Mouse (Mus musculus) Muller cell, postnatal 12 days (primary cell): ENCODE measurements around the gene Itpkb.

ENCODE experiments used
- DNase-seq: peaks from one replicate; pipeline ENCODE4 v3.0.0-alpha.2; 2015; ENCODE audit errors: inconsistent ontology term

The Itpkb gene

DNA sequence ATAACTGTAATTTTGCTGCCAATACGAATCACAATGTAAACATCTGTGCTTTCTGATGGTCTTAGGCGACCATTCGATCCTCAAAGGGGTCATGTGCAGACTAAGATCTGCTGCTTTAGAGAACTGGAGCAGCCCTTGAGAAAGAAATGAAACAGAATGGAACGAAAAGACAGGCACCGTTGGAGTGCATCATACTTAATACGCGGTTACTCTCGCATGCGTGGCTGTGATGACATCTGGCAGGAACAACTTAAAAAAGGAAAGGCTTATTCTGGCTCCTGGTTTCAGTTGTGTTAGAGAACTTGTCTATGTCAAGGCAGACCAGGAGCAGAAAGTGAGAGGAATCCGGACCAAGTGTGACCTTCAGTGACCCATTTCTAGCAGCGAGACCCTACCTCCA lies 15.6 kb upstream of the Itpkb start:
- no peak for DNase-seq

DNA sequence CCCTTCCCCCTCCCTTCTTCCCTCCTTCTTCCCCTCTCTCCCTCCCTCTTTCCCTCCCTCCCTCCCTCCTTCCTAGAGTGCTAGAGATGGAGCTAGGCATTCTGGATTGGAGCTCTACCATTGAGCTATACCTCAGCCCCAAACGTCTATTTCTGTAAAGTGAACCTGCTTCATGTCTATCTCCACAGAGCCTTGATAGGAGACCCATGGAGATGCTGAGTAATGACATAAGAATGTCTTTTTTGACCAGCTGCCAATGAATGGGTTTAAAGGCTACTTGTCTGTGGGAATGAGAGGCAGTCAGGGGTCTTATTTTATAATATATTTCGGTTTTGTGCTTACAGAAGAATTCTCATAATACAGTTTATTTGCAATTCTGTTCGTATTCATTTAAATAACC lies 15.2 kb upstream of the Itpkb start:
- DNase-seq: peak; percentile 83

DNA sequence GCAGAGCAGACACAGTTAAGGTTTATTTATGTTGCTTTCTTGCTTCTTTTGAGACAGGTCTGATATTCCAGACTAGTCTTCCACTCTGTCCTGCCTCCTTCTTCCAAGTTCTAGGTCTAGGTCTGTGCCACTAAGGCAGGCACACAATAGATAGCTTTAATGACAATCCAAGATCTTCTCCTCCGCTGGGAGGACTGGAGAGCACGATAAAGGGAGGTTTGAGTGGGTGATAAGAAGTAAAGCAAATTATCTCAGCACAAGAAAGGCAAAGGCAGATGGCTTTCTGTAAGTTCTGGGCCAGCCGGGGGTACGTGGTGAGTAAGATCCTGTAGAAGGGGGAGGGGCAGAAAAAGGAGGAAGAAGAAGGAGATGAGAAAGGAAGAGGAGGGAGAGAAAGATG lies 12.8 kb upstream of the Itpkb start:
- DNase-seq: no peak

DNA sequence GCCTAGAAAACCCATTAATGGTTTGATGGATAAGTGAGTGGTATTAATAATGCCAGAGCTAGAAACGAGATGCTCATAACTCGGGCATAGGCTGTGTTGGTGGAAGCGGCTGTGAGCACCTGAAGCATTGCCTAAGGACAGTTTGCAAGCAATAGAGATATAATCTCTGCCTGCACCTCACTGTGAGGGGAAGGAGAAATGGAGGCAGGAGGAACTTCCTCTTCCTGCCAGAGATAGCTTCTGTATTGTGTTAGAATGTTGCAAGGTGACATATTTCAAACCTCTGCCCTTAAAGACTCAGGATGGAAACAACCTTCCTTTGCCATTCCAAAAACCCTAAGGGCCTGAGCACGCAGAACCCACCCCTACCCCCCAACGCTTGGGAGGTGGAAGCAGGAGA lies 11.9 kb upstream of the Itpkb start:
- DNase-seq: no peak

DNA sequence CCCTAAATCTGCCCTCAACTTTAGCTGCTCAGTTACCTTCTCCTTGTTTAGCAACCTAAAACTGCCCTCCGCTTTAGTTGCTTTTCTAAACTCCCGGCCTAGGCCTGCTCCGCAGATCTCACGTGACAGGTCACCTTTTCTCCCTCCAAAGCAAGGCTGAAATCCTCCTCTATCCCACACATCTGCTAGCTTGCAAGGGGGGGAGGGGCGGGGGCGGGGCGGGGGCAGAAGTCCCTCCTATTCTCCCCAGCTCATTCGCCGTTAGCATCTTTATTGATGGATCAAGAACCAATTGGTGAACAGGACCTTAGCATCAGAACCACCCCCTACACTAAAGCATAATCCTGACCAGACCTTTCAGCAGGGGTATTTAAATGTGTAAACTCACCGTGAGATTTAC lies 10.4 kb upstream of the Itpkb start:
- DNase-seq: no peak

DNA sequence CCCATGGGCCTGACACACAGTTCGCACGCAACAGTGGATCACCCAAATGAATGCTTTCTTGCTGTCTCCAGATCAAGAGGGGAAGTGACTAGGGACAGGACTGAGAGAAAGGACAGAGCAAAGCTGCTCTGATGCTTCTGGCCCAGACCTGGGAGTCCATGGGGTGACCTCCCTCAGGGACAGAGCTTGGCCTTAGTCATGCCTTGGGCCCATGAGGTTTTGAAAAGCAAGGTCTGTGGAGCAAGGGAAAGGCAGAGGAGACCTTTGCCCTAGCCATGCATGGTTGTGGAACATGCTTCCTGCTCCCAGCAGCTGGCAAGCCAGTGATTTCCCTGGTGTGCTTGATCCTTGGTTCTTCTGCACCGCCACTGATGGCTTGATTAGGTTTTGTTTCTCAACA lies 7.4 kb upstream of the Itpkb start:
- no peak for DNase-seq

DNA sequence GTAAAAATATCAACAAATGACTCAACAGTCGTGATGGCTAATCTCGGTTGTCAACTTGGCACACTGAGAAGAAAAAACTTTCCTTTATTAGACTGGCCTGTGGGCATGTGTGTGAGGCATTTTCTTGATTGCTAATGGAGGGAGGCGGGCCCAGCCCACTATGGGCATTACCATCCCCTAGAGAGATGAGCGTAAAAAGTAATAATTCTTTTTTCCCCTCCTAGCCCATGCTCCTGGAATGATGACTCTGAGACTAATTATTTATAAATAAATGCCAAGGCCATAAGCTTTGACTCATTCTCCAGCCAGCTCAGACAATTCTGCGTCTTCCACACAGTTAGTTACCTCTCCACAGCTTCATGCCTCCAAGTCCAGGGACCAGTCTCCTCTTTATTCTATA lies 6.8 kb upstream of the Itpkb start:
- no peak for DNase-seq

DNA sequence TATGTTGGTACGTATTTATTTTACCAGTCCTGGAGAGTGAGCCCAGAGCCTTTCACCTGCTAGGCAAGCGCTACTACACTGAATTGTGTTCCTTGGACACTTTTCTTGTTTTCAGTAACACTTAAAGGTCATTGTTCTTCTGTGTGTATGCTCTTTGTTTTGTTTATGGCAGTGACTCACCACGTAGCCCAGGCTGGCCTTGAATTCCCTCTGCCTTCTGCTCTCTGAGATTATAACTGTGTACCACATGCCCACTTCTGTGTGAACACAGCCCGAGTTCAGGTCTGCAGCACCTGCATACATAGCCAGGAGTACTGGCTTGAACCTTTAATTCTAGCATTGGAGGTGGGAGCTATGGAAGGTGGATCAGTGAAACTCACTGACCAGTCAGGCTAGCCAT lies 6.0 kb upstream of the Itpkb start:
- DNase-seq: no peak

DNA sequence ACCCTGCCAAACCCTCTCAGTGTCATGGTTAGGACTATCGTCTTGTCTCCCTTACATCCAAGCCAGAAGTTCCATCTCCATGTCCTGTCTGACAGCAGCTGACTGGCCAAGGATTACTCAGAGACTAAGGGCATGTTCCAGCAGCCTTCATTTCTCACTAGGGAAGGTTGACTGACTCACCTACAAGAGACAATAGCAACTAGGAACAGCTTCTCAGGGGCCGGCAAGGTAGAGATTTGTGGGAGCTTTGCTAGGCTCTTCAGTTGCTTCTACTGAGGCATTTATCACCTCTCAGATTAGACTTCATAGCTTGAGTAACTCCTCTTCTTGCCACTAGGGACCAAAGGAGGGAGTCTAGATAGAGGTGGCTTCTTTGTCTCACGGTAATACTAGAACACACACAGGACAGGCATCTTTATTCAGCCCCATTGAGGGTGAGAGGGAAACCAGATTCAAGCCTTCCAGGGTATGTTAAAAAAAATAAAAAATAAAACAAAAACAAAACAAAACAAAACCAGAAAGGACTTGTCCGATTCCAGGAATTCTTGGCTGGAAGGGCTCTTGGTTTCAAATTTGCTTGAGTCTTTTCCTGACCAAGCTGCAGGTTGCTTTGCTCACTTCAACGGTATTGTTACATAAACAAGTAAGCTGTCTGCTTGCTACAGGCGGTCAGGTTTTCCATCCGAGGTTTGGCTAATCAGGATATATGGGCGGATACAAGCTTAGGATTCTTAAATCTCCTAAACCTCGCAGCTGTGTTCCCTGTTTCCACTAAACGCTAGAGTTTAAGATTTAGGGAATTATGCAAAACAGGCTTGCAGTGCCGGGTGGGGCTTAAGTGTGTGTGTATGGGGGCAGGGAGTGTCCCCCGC lies 1.3 kb upstream of the Itpkb start:
- DNase-seq: peak; percentile 44

DNA sequence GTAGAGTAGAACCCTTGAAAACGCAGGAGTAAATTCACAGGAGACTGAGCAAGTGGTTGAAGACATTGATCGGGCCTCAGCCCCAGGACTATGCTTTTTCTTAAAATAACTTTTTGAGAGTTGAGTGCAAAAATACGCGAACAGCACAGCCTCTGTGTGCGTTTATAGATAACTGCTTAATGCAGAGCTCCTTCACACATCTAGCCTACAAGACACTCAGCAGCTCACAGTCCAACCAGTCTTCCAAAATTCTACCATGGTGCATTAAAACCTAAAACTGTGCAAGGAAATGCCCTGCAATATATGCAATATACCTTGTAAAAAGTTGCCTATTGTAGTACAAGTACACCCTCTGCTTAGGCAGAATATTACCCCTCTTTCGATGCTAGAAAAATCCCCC lies 579 bp upstream of the Itpkb start:
- DNase-seq: no peak

DNA sequence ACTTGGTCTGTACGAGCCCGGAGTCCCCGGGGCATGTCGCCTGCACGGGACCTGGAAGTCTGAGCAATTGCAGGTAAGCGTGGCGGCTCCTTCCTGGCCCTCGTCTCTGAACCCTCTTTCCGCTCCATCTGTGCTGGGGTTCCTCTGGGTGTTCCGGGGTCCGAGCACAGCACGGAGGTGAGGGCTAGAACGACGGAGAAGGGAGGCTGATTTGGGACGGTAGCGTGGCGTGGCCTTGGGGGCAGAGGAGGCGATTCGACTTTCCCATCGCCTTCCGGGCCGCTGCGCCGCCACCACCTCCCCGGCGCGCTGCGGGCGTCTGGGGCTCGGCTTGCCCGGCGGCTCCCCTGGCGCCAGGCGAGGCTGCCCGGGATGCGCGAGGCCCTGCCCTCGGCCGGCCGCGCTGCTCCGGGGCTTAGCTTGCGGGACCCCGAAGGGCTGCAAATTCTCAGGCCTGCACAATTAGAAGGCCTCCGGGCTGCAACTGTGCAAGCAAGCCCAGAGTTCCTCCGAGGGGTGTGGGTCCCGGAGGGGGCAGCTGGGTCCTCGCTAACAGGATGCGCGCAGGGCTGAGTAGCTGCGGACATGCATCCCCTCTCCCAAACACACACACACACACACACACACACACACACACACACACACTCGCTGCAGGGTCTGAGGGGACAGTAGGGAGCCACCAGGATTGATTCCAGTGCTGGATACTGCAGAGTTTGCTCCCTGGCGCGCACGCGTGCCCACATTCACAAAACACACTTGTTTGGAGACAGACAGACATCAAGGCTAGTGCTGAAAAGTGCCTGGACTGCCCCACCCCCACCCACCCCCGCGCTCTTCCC lies 641 bp downstream of the Itpkb start:
- peak; percentile 69 for DNase-seq

DNA sequence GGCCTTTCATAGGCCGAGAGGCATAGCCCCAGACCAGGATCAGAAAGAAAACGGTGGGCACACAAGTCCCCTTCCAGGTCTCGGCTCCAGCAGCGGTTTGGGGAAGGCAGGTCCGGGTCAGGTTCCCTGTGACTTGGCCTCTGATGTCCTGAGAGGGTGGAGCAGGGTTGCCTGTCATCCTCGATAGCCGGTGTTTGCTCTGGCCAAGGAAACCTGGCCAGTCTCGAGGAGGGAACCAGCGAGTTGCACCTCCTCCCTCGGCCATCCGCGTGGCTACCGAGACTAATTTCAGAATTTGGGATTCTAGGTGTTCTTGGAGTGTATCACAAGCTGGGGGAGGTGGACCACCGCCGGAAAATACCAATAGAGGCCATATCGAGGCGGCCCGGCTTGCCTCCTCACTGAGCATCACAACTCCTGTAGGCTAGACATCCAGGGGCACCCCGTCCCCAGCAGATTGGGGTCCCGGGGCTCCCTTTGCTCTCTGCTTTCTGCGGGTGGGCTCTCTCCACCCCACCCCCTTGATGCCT lies 1.3 kb downstream of the Itpkb start:
- peak; percentile 77 for DNase-seq

DNA sequence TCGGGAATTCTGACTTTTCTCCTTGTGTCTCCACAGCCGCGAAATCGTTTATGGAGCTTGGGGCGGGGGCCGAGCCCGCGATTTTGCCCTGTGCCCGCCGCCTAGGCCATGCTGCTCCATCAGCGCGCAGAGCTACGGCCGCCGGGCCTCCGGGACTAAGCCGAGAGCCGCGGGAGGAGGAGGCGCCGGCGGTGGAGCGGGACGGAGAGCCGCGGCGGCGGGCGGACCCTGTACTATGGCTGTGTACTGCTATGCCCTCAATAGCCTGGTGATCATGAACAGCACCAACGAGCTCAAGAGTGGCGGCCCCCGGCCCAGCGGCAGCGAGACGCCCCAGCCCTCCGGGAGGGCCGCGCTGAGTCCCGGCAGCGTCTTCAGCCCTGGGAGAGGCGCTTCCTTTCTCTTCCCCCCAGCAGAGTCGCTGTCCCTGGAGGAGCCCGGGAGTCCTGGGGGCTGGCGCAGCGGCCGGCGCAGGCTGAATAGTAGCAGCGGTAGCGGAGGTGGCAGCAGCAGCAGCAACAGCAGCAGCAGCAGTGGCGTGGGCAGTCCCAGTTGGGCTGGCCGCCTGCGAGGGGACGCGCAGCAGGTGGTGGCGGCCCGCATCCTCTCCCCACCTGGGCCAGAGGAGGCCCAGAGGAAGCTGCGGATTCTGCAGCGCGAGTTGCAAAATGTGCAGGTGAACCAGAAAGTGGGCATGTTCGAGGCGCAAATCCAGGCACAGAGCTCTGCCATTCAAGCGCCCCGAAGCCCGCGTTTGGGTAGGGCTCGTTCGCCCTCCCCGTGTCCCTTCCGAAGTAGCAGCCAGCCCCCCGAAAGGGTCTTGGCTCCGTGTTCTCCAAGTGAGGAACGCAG lies 2.0 kb downstream of the Itpkb start:
- DNase-seq: peak; percentile 63

DNA sequence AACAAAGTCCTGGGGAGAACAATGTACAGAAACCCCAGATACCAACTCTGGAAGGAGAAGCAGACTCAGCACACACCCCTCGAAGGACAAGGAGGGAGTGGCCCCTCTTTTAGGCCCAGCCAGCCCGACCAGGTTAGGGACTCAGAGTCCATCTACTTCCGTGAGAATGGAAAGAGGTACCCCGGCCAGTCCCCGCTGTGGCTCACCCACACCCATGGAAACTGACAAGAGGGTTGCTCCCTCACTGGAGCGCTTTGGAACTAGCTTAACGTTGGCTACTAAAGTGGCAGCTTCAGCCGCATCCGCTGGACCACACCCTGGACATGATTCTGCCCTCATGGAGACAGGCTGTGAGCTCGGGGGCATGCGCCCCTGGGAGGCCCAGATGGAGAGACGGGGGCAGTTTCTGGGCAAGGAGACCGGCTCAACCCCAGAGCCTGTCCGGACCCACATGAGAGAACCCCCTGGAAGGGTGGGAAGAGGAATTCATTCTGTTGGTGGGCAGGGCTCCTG lies 2.7 kb downstream of the Itpkb start:
- no peak for DNase-seq

DNA sequence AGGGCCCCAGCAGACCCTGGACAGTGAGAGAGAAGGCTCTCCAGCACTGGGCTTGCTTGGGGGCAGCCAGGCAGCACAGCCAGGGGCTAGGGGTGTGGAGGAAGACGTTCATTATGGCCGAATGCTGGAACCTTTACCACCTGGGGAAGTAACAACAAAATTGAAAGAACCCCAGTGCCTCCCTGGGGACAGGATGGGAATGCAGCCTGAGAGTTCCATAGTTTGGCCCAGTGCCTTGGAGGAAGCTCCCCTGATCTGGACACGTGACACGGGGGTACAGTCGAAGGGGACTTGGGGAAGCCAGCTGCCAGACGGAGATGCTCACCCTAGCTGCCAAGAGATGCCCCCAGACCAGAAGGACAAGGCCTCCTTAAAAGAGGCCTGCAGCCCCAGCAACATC lies 3.3 kb downstream of the Itpkb start:
- no peak for DNase-seq

DNA sequence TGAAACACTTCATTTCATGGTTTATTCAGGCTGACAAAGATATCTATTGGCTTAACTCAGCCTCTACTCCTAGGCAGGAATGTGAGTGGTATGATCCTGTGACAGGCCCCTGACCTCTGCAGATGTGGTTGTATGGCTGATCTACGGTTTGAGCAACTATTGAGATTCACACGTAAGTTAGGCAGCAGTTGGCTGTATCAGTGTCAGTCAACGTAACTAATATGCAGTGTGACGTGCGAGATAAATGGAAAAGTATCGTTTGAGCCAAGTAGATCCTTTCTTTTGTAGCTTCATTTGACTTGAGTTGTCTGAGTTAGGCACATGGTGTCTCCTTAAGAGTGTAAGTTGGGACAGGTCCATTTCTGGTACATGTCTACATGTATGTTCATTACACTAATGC lies 4.3 kb downstream of the Itpkb start:
- no peak for DNase-seq

DNA sequence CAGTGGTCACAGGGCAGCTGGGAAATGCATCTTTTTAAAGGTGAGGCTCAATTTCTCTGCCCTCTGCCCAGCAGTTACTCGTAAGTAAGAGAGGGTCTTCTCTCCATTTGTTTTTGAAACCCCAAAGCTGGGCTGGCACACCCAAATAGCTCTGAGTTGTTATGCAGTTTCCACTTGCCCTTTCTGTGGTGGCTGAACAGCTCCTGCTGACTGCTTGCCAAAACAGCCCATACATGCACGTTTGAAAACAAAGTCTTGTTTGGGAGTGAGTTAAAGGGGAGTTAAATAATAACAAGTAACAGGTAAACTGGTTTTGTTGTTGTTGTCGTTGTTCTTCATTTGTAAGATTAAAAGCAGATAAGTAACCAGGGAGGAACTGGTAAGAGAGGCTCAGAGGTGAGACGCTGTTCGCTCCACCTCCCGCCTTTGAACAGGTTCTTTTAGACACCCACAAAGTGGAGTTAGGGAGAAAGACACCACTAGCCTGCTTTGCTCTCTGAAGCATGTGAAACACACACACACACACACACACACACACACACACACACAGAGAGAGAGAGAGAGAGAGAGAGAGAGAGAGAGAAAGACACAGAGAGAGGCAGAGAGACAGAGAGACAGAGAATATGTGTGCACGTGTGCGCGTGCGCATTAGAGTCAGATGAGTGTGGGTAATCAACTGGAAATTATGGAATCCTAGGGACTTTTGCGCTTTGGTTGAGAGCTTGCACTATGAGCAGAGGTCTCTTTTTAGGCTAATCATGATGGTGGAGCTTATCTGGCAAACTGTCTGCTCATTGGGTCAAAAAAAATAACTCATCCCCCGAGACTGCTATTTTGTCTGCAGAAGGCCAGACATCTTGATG lies 5.5 kb downstream of the Itpkb start:
- no peak for DNase-seq

DNA sequence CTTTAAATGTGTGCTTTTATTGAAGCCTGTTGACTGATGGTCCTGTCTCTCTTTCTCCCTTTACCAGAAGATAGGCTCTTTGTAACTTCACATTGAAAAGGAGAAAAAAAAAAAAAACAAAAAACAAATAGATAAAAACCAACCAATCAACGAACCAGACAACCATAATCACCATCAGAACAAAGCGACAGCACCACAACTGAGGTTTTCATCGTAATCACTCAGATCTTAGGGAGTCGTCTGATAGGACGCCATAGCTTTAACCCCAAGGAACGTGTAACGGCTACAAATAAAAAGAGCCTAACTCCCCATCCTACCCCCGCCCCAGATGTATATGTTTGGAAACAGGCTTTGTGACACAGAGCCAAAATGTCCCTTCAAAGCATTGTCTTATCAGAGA lies 8.1 kb downstream of the Itpkb start:
- no peak for DNase-seq

DNA sequence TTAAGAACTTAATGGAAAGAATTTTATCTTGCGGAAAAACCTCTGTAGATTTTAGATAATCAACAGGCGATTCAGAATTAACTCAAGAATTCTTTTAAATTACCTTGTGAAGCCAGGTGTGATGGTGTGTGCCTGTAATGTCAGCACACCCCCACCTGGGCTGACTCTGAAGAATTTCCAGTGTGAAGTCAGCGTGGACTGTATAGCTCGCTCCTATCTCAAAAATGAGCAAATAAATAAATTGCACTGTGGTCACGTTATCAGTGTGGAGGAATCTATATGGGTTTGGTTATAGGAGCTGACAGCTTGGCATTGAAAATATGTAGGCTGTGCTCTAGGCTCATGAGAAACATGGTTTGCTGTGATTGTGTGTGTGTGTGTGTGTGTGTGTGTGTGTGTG lies 8.9 kb downstream of the Itpkb start:
- DNase-seq: no peak

DNA sequence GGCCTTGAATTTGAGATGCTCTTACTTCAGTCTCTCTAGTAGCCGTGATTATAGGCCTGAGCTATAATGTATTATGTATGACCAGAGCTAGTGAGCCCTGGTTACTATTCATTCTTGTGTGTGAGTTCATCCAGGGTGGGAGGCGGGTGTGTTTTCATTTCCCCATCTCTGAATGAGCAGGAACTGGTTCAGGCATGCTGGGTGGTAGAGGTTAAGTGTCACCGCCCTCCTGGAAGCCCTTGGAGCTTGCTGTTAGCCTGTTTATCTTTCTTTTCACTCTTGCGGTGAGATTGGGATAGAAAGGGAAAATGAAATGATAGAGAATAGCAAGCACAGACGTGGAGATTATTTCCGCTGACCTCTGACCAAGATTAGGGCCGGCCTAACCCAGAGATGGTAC lies 12.7 kb downstream of the Itpkb start:
- no peak for DNase-seq
